Mouse (Mus musculus) ES-Bruce4 (cell line): Measurements from ENCODE around the gene Cd247.

ENCODE experiments used
- CTCF ChIP-seq: IDR thresholded peaks from one replicate; pipeline ENCODE4 v1.8.1; 2011; ENCODE audit warnings: low read depth, low read length
- EP300 ChIP-seq: IDR thresholded peaks from 2 replicates; pipeline ENCODE4 v1.6.1; 2011; ENCODE audit warnings: low read depth, low read length; ENCODE audit not compliant: insufficient read depth
- POLR2A ChIP-seq: IDR thresholded peaks from one replicate; pipeline ENCODE4 v1.8.1; 2011; ENCODE audit warnings: low read length; ENCODE audit not compliant: insufficient read depth

DNA sequence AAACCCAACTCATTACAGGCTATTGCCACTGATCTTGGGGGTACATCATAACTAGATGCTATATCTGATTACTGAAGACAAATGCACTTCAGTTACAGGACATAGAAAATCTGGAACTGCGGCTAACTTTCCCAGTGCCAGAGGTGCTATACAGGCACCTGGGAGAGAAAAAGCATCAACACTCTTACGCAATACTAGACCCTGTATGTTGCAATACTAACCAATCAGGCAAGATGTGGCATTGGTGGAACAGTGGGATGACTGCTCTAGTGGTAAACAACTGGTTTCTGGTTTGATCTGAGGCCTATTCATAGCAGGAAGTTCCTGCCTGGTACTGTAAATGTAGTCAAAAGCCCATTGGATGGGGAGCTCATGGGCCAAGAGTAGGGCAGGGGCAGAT lies 90.3 kb downstream of the Cd247 start:
- no peak for TF ChIP-seq CTCF
- no peak for TF ChIP-seq POLR2A
- TF ChIP-seq EP300, result no peak
